Mouse (Mus musculus): ENCODE data around the gene Rsph1. TPM values are rescaled to one million over a fixed set of nuclear protein-coding genes. Genes with fewer than 3 reads are reported as not detected.

Gene Rsph1
- total RNA-seq, 2 experiments from 2014 or later = 1.7 to 2.1 TPM

DNA sequence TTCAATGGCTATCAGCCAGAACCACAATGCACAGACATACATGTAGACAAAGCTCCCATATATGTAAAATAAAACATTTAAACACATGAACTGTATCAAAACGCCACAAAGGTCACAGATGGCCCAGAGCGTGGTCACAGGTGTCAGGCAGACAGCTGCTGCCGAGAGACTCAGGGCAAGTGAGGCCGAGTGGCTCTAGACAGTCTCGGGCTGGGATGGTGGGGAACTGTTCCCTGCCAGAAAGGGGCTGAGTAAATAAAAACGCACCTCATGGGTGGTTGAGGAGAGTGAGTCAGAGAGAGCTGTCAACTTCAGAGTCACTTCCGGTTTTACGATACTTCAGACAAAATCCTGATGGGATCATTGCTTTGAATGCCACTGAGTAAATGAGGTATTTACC lies 52.6 kb downstream of the Rsph1 start:
- intact Hi-C loops (cut with DNase I) = no loop called here
- DNase-seq (ENCODE audit: low spot score) = no peak

DNA sequence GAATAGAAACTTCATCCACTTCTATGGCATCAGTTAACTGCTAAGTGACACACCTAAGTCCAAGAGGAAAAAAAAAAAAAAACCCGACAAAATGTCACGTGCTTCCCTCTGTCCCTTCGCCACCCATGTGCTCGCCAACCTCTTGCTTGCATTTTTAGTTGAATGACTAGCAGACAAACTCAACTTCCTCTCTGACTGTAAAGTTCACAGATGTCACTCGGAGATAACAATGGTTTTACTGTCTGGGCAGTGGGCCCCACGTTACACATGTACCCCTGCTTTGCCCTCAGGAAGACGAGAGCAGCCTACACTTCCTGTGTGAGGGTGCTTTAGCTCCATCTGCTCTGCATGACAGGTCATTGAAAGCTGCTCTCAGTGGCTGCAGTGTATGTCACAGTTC lies 53.3 kb downstream of the Rsph1 start:
- DNase-seq (ENCODE audit: low spot score) = no peak
- intact Hi-C loops (cut with DNase I) = no loop called here

DNA sequence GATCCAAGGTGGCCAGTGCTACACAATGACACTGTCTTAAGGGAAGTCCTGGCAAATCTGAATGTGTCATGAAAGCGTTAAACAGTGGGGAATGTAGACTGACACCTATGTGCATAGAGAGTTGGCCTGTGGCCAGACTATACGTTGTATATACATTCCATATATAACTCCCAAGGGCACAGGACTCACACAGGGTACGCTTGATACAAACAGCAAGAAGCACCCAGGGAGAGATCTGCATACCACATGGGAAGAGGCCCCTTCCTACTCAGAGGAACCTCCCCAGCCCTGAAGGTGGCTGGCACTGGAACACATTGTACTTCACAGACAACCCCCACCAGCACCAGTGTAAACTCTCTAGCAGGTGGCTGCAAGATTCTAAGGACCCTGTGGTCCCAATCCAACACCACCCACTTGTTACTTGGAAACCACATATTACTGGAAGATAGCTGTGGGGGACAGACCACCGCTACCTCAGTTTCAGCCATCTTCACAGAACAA lies 54.3 kb downstream of the Rsph1 start:
- intact Hi-C loops (cut with DNase I) = no loop called here

DNA sequence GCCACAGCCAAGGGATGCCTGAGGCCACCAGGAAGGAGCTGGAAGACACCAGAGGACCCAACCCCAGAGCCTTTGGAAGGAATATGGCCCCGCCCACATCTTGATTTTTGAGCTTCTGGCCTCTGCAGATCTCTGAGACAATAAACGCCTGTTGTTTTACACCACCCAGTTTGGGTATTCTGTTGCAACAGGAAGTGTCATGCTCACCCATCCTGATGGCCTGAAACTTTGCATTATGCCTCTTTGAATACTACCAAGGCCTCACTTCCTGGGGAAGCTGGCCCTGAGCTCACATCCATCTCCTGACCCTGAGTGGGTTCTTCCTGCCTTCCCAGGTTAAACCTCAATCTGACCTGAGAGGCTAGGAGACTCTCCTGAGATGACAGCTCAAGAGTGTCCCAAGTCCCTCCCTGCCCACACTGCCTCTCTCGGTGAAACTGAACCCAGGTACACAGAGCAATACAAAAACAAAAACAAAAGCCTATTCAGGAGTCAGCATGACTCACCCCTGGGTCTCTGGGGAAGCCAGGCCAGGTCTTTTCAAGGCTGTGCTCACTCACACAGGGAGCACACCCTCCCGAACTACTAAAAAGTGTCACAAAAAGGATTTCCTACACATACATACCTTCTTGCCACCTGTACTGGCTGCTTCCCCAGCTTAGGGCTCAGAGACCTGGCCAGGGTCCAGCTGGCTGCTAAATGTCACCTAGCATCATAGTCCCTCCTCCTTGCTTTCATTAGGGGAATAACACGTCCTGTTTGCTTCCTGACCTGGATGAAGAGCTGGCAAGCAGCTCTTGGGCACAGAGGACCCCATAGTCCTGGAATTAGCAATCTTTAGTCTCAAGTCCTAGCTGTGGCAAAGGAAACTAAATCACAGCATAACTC lies 60.9 kb downstream of the Rsph1 start:
- intact Hi-C loops (cut with DNase I) = no loop called here
- no peak for DNase-seq (ENCODE audit: low spot score)

More for the DNA sequence above, 54.3 kb downstream of the Rsph1 start:
- no peak for DNase-seq (ENCODE audit: low spot score)

DNA sequence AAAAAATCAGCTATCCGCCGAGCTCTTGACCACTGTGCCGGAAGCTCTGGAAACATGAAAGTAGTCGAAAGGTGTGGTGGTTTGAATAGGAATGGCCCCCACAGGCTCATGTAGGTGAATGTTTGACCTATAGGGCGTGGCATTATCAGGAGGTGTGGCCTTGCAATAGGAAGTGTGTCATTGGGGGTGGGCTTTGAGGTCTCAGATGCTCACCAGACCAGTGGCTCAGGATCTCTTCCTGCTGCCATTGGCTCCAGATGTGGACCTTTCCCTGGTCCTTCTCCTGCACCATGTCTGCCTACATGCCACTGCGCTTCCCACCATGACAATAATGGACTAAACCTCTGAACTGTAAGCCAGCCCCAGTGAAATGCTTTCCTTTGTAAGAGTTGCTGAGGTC lies 65.3 kb downstream of the Rsph1 start:
- no peak for DNase-seq (ENCODE audit: low spot score)
- intact Hi-C loops (cut with DNase I) = no loop called here

DNA sequence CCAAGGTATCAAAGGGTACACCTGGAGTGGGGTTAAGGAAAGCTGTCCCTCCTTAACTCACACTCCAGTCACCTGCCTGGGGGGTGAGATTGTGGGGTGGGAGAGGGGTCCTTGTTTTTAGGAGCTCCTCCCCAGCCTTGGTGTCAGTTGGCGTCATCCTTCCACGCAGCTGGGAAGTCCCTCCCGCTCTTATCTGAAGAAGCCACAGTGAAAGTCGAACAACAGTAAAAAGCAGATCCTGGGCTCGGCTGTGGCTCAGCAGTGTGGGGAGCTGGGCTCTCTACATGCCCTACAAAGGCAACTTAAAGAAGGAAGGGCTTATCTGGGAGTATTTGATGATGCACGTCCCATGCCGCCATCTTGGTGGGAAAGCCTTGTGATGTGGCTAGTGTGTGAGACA lies 66.9 kb downstream of the Rsph1 start:
- intact Hi-C loops (cut with DNase I) = no loop called here
- no peak for DNase-seq (ENCODE audit: low spot score)

DNA sequence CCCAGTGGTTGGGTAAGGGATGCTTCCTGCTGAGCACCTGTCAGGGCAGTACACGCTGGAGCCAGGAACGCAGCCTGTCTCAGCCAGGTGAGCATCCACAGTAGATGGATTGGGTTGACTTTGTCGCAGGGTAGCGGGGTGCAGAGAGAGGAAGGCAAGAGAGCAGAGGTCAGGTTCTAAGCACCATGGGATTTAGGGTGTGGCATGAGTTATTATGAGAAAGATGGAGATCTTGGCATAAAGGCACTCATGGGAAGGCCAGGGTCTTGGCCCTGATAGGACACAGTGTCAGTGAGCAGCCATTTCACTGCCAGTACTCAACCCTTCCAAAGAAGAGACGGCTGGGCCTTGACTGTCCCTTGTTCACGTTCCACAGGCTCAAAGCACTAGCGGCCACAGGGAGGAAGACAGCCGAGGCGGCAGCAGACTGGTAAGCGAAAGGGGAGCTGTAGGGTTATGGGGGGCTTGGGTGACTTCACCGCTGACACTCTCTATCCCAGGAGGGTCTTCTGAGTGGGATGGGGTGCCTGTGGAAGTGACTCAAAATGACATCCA lies 67.7 kb downstream of the Rsph1 start:
- intact Hi-C loops (cut with DNase I) = no loop called here
- no peak for DNase-seq (ENCODE audit: low spot score)

DNA sequence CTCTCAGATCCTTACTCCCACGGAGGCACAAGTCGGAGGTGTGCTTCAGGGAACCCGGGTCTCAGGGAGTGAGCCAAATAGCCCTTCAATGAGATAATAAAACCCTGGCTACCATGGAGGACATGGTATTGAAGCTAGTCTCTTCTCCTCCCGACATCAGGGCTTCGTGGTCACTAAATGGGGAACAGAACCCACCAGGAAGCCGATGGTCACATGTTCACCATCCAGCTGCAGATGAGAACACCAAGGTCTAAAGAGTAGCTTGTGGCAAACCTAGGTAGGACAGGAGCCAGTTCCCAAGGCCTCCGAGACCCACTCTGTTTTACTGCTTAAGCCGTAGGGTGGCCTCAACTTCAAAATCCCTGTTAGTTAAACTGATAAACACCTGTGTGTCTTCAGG lies 68.5 kb downstream of the Rsph1 start:
- DNase-seq (ENCODE audit: low spot score) = no peak
- intact Hi-C loops (cut with DNase I) = no loop called here

DNA sequence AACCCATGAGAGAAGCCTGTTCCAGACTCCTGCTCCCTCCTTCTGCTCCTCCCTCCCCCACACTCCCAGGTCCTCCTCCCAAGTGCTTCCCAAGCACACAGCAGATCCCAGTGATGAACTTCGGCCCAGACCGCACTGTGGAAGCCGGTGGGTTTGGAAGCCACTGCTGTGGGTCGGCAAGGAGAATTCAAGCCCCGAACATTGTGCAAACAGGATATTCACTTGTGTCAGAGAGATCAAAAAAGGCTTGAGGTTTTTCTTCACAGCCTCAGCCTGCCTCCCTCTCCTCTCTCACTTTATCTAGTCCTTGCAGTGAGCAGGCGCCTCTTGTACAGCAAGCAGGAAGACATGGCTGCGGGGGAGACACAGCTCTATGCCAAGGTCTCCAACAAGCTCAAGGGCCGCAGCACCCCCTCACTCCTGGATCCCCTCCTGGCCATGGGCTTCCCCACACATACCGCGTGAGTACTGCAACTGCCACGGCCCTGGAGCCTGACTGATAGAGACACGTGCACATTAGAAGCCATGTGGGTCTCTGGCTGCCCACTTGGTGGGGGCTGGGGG lies 69.3 kb downstream of the Rsph1 start, which contains the start of gene Ubash3a:
Ubash3a (plus strand) TSS at position 103 of the 564 bp plus-strand sequence.
- intact Hi-C loops (cut with DNase I) = no loop called here
- DNase-seq (ENCODE audit: low spot score) = no peak

Other genes with a start within 250 kb of the Rsph1 start
- 1 to 10 TPM; 3.8 to 6.0 TPM for gene Abcg1, start 219.7 kb downstream of the Rsph1 start, total RNA-seq (2021)
- gene Tff3, start 147.7 kb downstream of the Rsph1 start, total RNA-seq (2021) = not detected
- not detected for gene Tff2, start 133.1 kb downstream of the Rsph1 start, total RNA-seq (2021)
- not detected for gene Tff1, start 112.1 kb downstream of the Rsph1 start, total RNA-seq (2021)
- not detected for gene Tmprss3, start 78.4 kb downstream of the Rsph1 start, total RNA-seq (2021)
- not detected for gene Ubash3a, start 69.5 kb downstream of the Rsph1 start, total RNA-seq (2021)
- 10 to 100 TPM; 10.4 to 13.3 TPM for gene Slc37a1, start 9.4 kb upstream of the Rsph1 start, total RNA-seq (2021)
- 1 to 10 TPM; 5.1 to 6.7 TPM for gene Pde9a, start 108.8 kb upstream of the Rsph1 start, total RNA-seq (2021)
- 1 to 10 TPM; 5.7 to 7.4 TPM for gene Wdr4, start 242.6 kb upstream of the Rsph1 start, total RNA-seq (2021)
- 1,000 to 10,000 TPM; 1,413 to 1,444 TPM for gene Ndufv3, start 242.7 kb upstream of the Rsph1 start, total RNA-seq (2021)